Mouse (Mus musculus) embryonic facial prominence, embryonic 14.5 days (tissue): Measurements from ENCODE around the gene Paqr8. TPM values are rescaled to one million over a fixed set of nuclear protein-coding genes. Genes with fewer than 3 reads are reported as not detected.

ENCODE experiments used
- ATAC-seq: fragments of 200-750 bp; cut with Nextera tagmentation; 2 replicates; pipeline ENCODE4 v1.8.0; 2017; ENCODE audit warnings: low read depth, moderate number of reproducible peaks, moderate TSS enrichment
- DNase-seq: peaks from one replicate; pipeline ENCODE4 v3.0.0-alpha.2; 2015; ENCODE audit warnings: low spot score
- H3K27ac ChIP-seq: fragments of 300-500 bp; sonication (generic); replicated peaks from 2 replicates; pipeline ENCODE4 v1.5.1; 2014; ENCODE audit warnings: low read depth, mild to moderate bottlenecking, low read length, moderate library complexity
- H3K27me3 ChIP-seq: fragments of 300-500 bp; sonication (generic); replicated peaks from 2 replicates; pipeline ENCODE4 v1.6.1; 2014; ENCODE audit warnings: low read length; ENCODE audit not compliant: control insufficient read depth, insufficient read depth
- H3K36me3 ChIP-seq: fragments of 300-500 bp; sonication (generic); 2 replicates; pipeline ENCODE4 v1.6.1; 2014; ENCODE audit warnings: low read length, mixed read lengths; ENCODE audit not compliant: control insufficient read depth, insufficient read depth
- H3K4me1 ChIP-seq: fragments of 300-500 bp; sonication (generic); 2 replicates; pipeline ENCODE4 v1.6.1; 2014; ENCODE audit warnings: antibody characterized with exemption, low read length; ENCODE audit not compliant: control insufficient read depth, insufficient read depth
- H3K4me2 ChIP-seq: fragments of 300-500 bp; sonication (generic); 2 replicates; pipeline ENCODE4 v1.6.1; 2014; ENCODE audit warnings: low read depth, mild to moderate bottlenecking, low read length, moderate library complexity, mixed read lengths
- H3K4me3 ChIP-seq: fragments of 300-500 bp; sonication (generic); 2 replicates; pipeline ENCODE4 v1.5.1; 2014; ENCODE audit warnings: low read depth, mild to moderate bottlenecking, low read length
- H3K9ac ChIP-seq: fragments of 300-500 bp; sonication (generic); 2 replicates; pipeline ENCODE4 v1.6.1; 2014; ENCODE audit warnings: low read depth, mild to moderate bottlenecking, low read length, moderate library complexity, mixed read lengths
- H3K9me3 ChIP-seq: fragments of 300-500 bp; sonication (generic); 2 replicates; pipeline ENCODE4 v1.6.1; 2016; ENCODE audit warnings: low read length; ENCODE audit not compliant: control insufficient read depth
- WGBS: fragments of 180-500 bp; shearing (Covaris S2); extraction: QIAGEN DNeasy Blood & Tissue Kit; methylation state at CpG from one replicate; pipeline ENCODE4 v1.1.7; 2014; 5-methylcytosine and 5-hydroxymethylcytosine counted together
- polyA plus RNA-seq: library from polyadenylated mRNA; unstranded; fragments of >200 nt; fragmentation: Nextera tagmentation; extraction: Ambion mirVana; gene quantifications from 2 replicates; pipeline ENCODE4 v1.2.1, GENCODE M21; 2014

Paqr8 gene
- polyA plus RNA-seq, 1 experiment from 2014 or later = 6.1 TPM

DNA sequence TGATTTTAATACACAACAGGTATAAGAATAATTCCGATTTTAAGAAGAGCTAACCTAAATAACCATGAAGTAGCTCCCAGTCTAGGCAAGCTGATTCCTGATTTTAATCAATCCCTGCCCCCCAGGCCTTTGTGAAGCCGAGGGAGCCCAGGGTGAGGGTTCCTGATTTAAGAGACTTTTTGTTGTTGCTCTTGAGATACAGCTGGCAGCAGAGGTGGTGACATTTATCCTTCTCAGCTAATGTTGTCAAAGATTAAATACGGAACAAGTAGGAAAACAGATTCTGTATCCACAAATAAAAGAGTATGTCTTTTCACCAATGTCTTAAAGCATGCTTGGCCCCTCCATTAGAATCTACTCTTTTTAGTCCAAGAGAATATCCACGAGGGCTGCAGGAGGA, 9.9 kb downstream of the Paqr8 start:
- Histone ChIP-seq H3K9ac (no peak overlapping the region), H3K36me3 (no peaks in the 10 kb centered on the region), H3K4me1 (no peaks in the 10 kb centered on the region), H3K4me2 (no peak overlapping the region), H3K27ac (no peak overlapping the region), H3K9me3 (no peaks in the 10 kb centered on the region), H3K4me3 (no peak overlapping the region), H3K27me3 (no peaks in the 10 kb centered on the region)
- no peak for DNase-seq
- ATAC-seq = no peak
- 47% methylated on average over 4 of the region's 4 CpGs for whole genome bisulfite sequencing

- no peaks in the 10 kb centered on the region for H3K36me3 ChIP-seq
- no peak overlapping the region for H3K9ac ChIP-seq
- no peak overlapping the region for H3K4me3 ChIP-seq
- no peak for DNase-seq
- H3K9me3 ChIP-seq = no peaks in the 10 kb centered on the region
- no peak overlapping the region for H3K4me2 ChIP-seq
- ATAC-seq = peak; percentile 34; the same call in 1 of the 2 replicates
- WGBS = 79% methylated on average over 8 of the region's 8 CpGs
- no peak overlapping the region for H3K27ac ChIP-seq
- H3K4me1 ChIP-seq = 0 out of 2 replicates have a peak, but pooled peaks cover 11% of the 10 kb centered on the region
- no peaks in the 10 kb centered on the region for H3K27me3 ChIP-seq
Observed at GRCm38 (mm10) chr1:20905501-20906127, 15.2 kb downstream of the Paqr8 start.

GRCm38 (mm10) chr1:20906128-20906515, 15.7 kb downstream of the Paqr8 start:
- WGBS = 86% methylated on average over 9 of the region's 9 CpGs
- no peak overlapping the region for H3K9ac ChIP-seq
- no peak overlapping the region for H3K27ac ChIP-seq

DNA sequence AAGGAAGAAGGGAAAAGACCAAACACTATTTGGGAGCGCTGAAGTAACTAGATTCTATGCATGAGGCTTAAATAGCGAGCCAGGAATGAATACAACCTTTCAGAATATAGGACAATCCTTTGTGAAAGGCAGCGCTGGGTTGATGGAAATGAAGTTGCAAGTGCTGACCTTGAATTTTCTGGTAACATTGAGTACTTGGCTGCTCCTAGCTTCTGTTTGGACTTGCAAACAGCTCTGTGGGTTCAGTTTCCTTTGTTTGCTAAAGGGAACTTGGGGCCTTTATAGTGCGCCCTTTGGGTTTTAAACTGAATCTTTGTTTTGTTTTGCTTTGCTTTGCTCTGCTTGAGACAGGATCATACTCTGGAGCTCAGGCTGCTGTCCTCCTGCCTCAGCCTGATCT, 18.1 kb downstream of the Paqr8 start:
- Histone ChIP-seq H3K27ac (no peak overlapping the region), H3K4me1 (0 out of 2 replicates have a peak, but pooled peaks cover 11% of the 10 kb centered on the region), H3K9me3 (no peaks in the 10 kb centered on the region), H3K36me3 (no peaks in the 10 kb centered on the region), H3K9ac (no peak overlapping the region), H3K4me3 (no peak overlapping the region), H3K4me2 (no peak overlapping the region), H3K27me3 (no peaks in the 10 kb centered on the region)
- no peak for DNase-seq
- ATAC-seq = no peak
- WGBS = 37% methylated on average over 4 of the region's 4 CpGs

More at GRCm38 (mm10) chr1:20906128-20906515, 15.7 kb downstream of the Paqr8 start:
- Histone ChIP-seq H3K4me3 (no peak overlapping the region), H3K9me3 (no peaks in the 10 kb centered on the region), H3K4me1 (0 out of 2 replicates have a peak, but pooled peaks cover 11% of the 10 kb centered on the region), H3K4me2 (no peak overlapping the region), H3K27me3 (no peaks in the 10 kb centered on the region), H3K36me3 (no peaks in the 10 kb centered on the region)
- DNase-seq (no peak), ATAC-seq (peak; percentile 42; the same call in 1 of the 2 replicates)

GRCm38 (mm10) chr1:20912115-20912514, 21.7 kb downstream of the Paqr8 start:
- H3K4me1 ChIP-seq = 0 out of 2 replicates have a peak, but pooled peaks cover 9% of the 10 kb centered on the region
- no peak for ATAC-seq
- no peak overlapping the region for H3K4me3 ChIP-seq

DNA sequence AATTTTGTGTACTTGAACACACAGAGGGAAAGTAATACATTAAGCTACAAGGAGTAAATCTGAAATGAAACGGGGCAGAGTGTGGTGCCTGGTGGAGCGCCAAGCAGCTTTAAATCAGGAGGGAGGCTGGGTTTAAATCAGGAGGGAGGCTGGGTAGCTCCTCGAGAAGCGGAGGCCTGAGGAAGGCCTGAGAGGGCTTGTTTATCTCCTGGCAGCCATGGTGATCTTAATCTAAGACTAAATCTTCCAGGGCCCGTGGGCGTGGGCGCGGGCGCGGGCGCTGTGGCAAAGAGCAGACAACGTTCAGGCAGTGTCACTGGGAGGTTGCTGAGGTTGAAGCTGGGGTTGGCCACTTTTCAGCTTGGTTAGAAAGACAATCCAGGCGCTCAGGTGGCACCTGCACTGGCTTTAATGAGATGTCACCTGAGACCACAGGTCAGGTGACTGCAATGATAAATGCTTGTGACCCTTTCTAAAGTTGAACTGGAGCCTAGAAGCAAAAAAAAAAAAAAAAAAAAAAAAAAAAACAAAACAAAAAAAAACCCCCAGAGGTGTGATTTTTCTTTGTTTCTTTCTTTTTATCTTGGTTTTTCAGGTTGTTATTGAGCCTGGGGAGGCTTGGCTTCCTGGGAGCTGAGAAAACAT, 22.2 kb downstream of the Paqr8 start:
- DNase-seq (peak; percentile 27), ATAC-seq (peak; percentile 38; the same call in 1 of the 2 replicates)
- Histone ChIP-seq H3K27me3 (no peaks in the 10 kb centered on the region), H3K4me1 (0 out of 2 replicates have a peak, but pooled peaks cover 6% of the 10 kb centered on the region), H3K36me3 (no peaks in the 10 kb centered on the region), H3K4me3 (no peak overlapping the region), H3K4me2 (no peak overlapping the region), H3K9ac (no peak overlapping the region), H3K27ac (no peak overlapping the region), H3K9me3 (no peaks in the 10 kb centered on the region)
- WGBS = 69% methylated on average over 13 of the region's 13 CpGs

More at GRCm38 (mm10) chr1:20912115-20912514, 21.7 kb downstream of the Paqr8 start:
- Histone ChIP-seq H3K27ac (no peak overlapping the region), H3K36me3 (no peaks in the 10 kb centered on the region), H3K4me2 (no peak overlapping the region), H3K9ac (no peak overlapping the region), H3K9me3 (no peaks in the 10 kb centered on the region), H3K27me3 (no peaks in the 10 kb centered on the region)
- WGBS = 37% methylated on average over 2 of the region's 2 CpGs
- DNase-seq = no peak

DNA sequence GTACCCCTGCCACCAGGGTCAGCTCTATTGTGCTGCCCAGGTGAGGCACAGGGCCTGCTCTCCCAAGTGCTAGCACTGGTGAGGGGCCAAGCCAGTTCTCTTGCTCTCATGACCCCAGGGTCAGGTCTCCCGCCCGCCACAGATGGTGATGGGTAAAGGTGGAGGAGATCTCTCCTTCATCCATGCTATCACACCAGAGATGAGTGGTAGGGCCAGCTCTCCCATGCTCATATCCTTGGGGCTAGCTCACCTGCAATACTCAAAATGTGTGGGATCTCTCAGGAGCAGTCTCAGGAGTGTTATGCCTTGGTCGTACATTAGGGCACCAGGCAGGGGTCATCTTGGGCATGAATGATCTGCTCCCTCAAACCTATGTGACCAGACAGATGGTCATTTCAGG, 24.4 kb downstream of the Paqr8 start:
- no peak for DNase-seq
- Histone ChIP-seq H3K27ac (no peak overlapping the region), H3K9ac (no peak overlapping the region), H3K27me3 (no peaks in the 10 kb centered on the region), H3K36me3 (no peaks in the 10 kb centered on the region), H3K4me2 (no peak overlapping the region), H3K4me3 (no peak overlapping the region), H3K4me1 (no peaks in the 10 kb centered on the region), H3K9me3 (no peaks in the 10 kb centered on the region)
- WGBS = 96% methylated on average over 3 of the region's 3 CpGs
- no peak for ATAC-seq

DNA sequence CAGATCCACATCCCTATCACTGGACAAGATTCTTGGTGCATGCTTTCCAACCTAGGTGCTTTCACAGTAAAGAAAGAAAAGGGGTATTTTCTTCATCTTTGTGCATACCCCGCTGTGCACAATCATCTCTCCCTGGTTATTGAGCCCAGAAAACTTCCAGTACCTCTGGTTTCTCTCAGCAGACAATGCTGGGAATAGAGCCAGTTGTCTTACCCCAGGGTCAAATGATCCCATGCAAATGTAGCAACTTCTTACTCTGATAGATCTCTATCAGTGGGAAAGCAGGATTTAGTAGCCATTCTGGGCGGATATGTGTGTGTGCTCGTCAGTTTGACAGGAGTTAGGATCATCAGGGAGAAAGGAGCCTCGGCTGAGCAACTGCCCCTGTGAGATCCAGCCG, 25.2 kb downstream of the Paqr8 start:
- Histone ChIP-seq H3K27me3 (no peaks in the 10 kb centered on the region), H3K27ac (no peak overlapping the region), H3K9me3 (no peaks in the 10 kb centered on the region), H3K4me2 (no peak overlapping the region), H3K9ac (no peak overlapping the region), H3K36me3 (no peaks in the 10 kb centered on the region), H3K4me1 (no peaks in the 10 kb centered on the region), H3K4me3 (no peak overlapping the region)
- ATAC-seq (no peak), DNase-seq (no peak)
- 78% methylated on average over 5 of the region's 5 CpGs for WGBS
